Comparison of ENCODE assay signal across 8 mouse cellular contexts in the genomic region with DNA sequence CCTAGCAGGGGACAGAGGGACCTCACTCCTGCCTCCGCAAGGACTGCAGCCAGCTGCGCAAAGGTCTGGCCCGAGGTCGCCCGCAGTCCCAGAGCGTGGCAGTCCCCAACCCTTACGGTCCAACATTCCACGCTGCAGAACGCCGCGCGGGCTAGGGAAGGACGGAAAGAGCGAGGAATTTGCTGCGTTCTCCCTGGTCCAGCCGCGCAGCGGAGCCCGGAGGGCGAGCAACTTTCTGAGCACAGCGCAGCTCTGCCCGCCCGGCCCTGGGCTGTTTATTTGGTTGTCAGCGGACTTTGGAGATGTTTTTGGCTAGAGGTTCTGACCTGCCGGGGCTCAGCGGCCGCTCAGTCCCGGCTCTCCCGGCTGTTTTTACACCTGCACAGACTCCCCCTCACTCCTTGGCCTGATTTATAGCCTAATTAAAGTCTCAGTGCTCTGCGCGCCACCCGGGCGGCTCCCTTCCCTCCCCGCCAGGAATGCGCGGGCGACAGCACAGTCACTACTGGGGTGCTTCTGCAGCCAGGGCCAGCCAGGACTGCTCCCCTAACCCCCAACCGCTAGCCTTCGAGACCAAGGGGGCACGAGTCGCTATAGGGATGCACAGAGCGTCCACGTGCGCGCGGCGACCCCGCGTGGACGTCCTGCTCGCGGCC. TPM values are rescaled to one million over a fixed set of nuclear protein-coding genes. Genes with fewer than 3 reads are reported as not detected.
DNase-seq lines count a peak whose midpoint lies in the region; ATAC-seq lines count a peak whose summit lies in the region.

No protein-coding gene starts in this region.

- ATAC-seq in granulocyte monocyte progenitor cell, adult 5-6 weeks (replicated peaks; ENCODE audit: poor library complexity, severe bottlenecking): peak; percentile 14
- peak; percentile 66 for ATAC-seq in limb, embryonic 12.5 days (ENCODE audit: insufficient number of reproducible peaks, insufficient read depth, low FRiP score, low TSS enrichment, low read depth)
- ATAC-seq in stomach, embryonic 14.5 days (ENCODE audit: insufficient number of reproducible peaks, insufficient read depth, low FRiP score, low read depth): no peak; the same call in 1 of the 2 replicates

- H3K4me3 ChIP-seq in limb, embryonic 12.5 days (replicated peaks): peak overlapping the region; percentile 35
- H3K4me3 ChIP-seq in stomach, embryonic 14.5 days (ENCODE audit: low read depth, low read length): 0 out of 2 replicates have a peak overlapping the region, but pooled peaks have one; percentile 9

- peak overlapping the region; percentile 59 for H3K4me2 ChIP-seq in limb, embryonic 12.5 days
- H3K4me2 ChIP-seq in stomach, embryonic 14.5 days (replicated peaks; ENCODE audit: low read depth, low read length): peak overlapping the region; percentile 26

- no peaks in the 10 kb centered on the region for H3K9me3 ChIP-seq in limb, embryonic 12.5 days
- H3K9me3 ChIP-seq in stomach, embryonic 14.5 days (ENCODE audit: control insufficient read depth, low read depth, low read length): no peaks in the 10 kb centered on the region

- DNase-seq in adrenal gland, postnatal 14 days: peak; percentile 9
- no peak for DNase-seq in adrenal gland, postnatal 4 days (ENCODE audit: low spot score in 2 of 2)
- peak; percentile 46 for DNase-seq in ES-CJ7 (ENCODE audit: low read depth, low spot score)
- DNase-seq in urinary bladder, postnatal 25 days (ENCODE audit: low spot score): no peak
- no peak for DNase-seq in adrenal gland, adult 8-10 months

- H3K36me3 ChIP-seq in limb, embryonic 12.5 days: no peaks in the 10 kb centered on the region
- H3K36me3 ChIP-seq in stomach, embryonic 14.5 days (ENCODE audit: control insufficient read depth, insufficient read depth, low read length): no peaks in the 10 kb centered on the region

- H3K9ac ChIP-seq in limb, embryonic 12.5 days (replicated peaks): no peak overlapping the region
- no peak overlapping the region for H3K9ac ChIP-seq in stomach, embryonic 14.5 days (replicated peaks; ENCODE audit: low read depth, low read length)

- no peak overlapping the region for H3K27ac ChIP-seq in limb, embryonic 12.5 days
- no peak overlapping the region for H3K27ac ChIP-seq in stomach, embryonic 14.5 days (ENCODE audit: low read length)

- peaks cover 85% of the 10 kb centered on the region for H3K27me3 ChIP-seq in limb, embryonic 12.5 days
- H3K27me3 ChIP-seq in stomach, embryonic 14.5 days (ENCODE audit: control insufficient read depth, insufficient read depth, low read length): peaks cover 51% of the 10 kb centered on the region

- peaks cover 15% of the 10 kb centered on the region for H3K4me1 ChIP-seq in limb, embryonic 12.5 days (replicated peaks)
- H3K4me1 ChIP-seq in stomach, embryonic 14.5 days (ENCODE audit: control insufficient read depth, insufficient read depth, low read length): peaks cover 3% of the 10 kb centered on the region; the same call in 1 of the 2 replicates

- under 1% methylated on average over 52 of the region's 52 CpGs for WGBS in limb, embryonic 12.5 days
- under 1% methylated on average over 52 of the region's 52 CpGs for WGBS in stomach, embryonic 14.5 days

RNA-seq across cellular contexts. Expression of a gene that starts 11.9 kb away (rescaled TPM):
- 0.75 and 0.82 TPM in 2 replicates for total RNA-seq in adrenal gland, postnatal 14 days (2021)
- total RNA-seq in adrenal gland, postnatal 4 days (2021): 1 to 10 TPM; 2.3 to 3.7 TPM
- total RNA-seq in granulocyte monocyte progenitor cell, adult 5-6 weeks (2014; fragmentation: Nextera tagmentation): not detected in 2 replicates
- total RNA-seq in granulocyte monocyte progenitor cell, adult 5-6 weeks (2017): not detected in 2 replicates
- 0.17 and 0.25 TPM in 2 replicates for polyA plus RNA-seq in limb, embryonic 12.5 days (2016; fragmentation: Nextera tagmentation; extraction: Ambion mirVana)
- not detected in 2 replicates for polyA plus RNA-seq in stomach, embryonic 14.5 days (2014; fragmentation: Nextera tagmentation; extraction: Ambion mirVana)
- total RNA-seq in adrenal gland, adult 8-10 months (2022): 1 to 10 TPM in 3 of 4 experiments, under 1 TPM in 1; 0.96 to 1.8 (median 1.4) TPM

RNA-seq across cellular contexts. Expression of a gene that starts 49.1 kb away (rescaled TPM):
- 364 and 430 TPM in 2 replicates for total RNA-seq in adrenal gland, postnatal 14 days (2021)
- total RNA-seq in adrenal gland, postnatal 4 days (2021): 100 to 1,000 TPM; 464 TPM
- 959 and 1,109 TPM in 2 replicates for total RNA-seq in granulocyte monocyte progenitor cell, adult 5-6 weeks (2014; fragmentation: Nextera tagmentation)
- total RNA-seq in granulocyte monocyte progenitor cell, adult 5-6 weeks (2017): 1,746 and 2,150 TPM in 2 replicates
- polyA plus RNA-seq in limb, embryonic 12.5 days (2016; fragmentation: Nextera tagmentation; extraction: Ambion mirVana): 760 and 773 TPM in 2 replicates
- 666 and 685 TPM in 2 replicates for polyA plus RNA-seq in stomach, embryonic 14.5 days (2014; fragmentation: Nextera tagmentation; extraction: Ambion mirVana)
- total RNA-seq in adrenal gland, adult 8-10 months (2022): 100 to 1,000 TPM; 278 to 323 (median 310) TPM

Comparison
In these comparisons a context has a peak if more than half of its experiments do, and no peak if none do; other contexts are left out.
1. DNase-seq: peak in adrenal gland, postnatal 14 days (single experiment) and ES-CJ7 (single experiment); none in adrenal gland, postnatal 4 days (0 of 2), urinary bladder, postnatal 25 days (single experiment) and adrenal gland, adult 8-10 months (single experiment).